Mouse (Mus musculus) c-Kit-negative CD71-positive TER-119-positive erythroid progenitor cells, embryonic 14.5 days (primary cell): ENCODE results near the gene Add2.
A peak's percentile ranks its signal among the peaks of the same experiment; 100 is the strongest.

ENCODE experiments used
- DNase-seq: peaks from one replicate; pipeline ENCODE4 v3.0.0-alpha.2; 2013; ENCODE audit warnings: low read depth, low spot score

Gene Add2

DNA sequence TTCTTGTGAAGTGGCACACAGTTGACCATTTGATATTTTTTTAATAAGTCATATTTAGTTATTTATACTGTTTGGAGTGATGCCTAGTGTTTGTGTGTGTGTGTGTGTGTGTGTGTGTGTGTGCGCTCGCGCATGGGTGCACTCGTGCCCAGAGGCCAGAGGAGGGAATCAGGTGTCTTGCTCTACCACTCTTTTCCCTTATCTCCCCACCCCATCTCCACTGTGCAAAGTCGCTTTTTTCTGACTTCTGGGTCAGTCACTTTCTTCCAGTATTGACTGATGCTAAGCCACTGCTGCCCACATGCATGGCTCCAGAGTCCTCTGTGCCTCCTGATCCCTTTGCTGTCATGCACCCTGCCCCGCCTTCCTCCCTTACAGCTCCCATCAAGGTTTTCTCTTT lies 112.8 kb downstream of the Add2 start:
- DNase-seq, result no peak

DNA sequence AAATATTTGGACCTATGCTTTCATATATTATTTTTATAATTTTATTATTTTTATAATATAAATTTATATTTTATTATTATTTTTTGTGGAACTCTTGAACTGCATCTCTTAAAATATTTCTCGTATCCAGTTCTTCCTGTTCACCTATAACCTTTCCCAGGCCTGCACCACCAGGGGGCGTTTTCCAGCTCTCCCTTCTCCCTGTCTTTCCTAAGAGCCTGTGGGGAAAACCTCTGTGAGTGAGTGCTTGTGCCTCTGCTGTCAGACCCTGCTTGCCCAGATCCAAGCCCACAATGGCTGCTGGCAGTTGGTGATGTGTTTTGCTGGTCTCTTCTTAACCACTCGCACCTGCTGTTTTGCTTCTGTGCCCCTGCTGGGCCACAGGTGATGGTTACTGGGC lies 113.3 kb downstream of the Add2 start:
- DNase-seq, result no peak

DNA sequence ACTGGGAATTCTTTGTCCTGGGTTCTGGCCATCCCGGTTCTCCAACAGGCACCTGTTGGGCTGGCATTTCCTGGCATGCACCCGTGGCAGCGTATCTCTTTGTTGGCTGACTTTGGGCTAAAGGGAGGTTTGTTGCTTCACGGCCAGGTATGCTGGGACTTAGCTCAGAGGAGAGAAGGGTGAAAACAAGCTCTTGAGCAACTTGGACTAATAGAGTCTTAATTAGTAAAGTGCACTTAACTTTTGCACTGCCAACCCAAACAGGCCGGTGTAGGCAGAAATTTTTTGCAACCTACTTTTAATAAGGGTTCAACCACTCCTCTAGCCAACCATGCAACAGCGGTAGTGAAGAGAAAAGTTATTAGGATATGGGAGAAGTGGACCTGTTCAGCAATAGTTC lies 116.5 kb downstream of the Add2 start:
- no peak for DNase-seq

DNA sequence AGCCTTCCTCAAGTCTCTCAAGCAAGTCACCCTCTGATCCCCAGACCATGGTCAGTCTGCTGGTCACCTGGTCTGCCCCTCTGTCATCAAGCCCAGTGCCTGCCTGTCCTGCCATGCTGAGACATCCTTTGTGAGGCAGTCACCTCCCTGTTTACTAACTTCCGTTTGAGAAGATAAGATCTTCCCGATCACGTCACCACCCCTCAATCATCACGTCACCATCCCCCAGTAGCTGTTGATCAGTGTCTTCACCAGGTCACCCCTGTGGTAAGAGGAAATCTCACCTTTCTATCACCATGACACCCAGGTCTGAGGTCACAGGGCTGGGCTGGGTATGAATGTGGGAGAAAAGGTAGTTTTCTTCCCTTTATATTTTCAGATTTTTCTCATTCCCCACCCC lies 120.0 kb downstream of the Add2 start:
- no peak for DNase-seq

DNA sequence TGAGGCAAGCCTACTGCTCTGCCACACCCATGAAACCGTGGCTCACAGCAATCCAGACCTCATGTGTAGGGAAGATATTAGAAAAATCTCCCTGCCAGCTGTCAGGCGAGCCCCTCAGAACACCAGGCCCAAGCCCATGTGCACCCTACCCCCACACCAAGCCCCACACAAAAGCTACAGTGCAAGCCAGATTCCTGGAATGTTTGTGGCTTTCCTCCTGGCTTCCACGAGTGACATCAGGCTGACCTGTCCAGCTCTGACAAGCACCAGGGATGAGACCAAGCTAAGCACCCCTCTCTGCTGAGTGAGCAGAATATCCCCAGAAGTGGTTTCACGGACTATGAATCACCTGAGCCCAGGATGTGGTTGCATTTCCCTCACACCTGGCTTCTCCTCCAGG lies 120.5 kb downstream of the Add2 start:
- no peak for DNase-seq

DNA sequence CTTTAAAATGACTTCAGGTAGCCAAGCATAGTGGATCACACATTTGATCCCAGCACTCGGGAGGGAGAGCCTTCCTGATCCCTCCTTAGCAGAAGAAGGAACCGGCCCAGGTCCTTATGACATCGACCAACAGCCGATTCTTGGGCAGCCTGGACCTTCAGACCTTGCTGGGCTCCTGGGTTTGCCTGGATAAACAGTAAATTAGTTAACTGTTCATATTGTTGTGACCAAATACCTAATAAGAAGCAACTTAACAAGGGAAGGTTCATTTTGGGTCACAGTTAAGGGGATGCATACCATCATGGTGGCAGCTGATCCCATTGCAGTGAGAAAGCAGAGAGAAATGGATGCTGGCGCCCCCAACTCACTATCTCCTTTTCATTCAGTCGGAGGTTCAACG lies 124.2 kb downstream of the Add2 start:
- no peak for DNase-seq

DNA sequence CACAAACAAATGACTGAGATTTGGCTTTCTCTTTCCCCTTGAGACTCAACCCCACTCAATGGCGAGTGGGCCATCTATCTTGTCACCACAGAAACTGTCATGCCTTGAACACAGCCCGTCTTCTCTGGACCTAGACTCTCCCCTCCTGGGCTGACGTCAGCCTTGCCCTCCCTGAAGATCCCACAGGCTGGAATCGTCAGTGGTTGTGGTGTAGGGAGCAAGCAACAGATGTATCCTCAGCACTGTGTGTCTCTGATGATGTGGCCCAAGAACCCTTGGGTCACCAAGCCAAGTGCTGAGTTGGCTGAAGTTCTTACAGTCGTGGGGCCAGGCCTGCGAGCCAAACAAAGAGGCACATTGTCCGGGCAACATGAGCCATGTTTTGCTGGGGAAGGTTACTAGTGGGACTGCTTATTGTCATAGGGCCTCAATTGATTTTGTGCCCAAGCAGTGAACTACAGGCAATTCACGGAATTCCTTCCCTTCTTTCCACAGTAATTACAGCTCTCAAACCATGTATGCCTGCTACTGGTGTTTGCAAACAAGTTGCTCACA lies 125.0 kb downstream of the Add2 start:
- DNase-seq, result no peak

DNA sequence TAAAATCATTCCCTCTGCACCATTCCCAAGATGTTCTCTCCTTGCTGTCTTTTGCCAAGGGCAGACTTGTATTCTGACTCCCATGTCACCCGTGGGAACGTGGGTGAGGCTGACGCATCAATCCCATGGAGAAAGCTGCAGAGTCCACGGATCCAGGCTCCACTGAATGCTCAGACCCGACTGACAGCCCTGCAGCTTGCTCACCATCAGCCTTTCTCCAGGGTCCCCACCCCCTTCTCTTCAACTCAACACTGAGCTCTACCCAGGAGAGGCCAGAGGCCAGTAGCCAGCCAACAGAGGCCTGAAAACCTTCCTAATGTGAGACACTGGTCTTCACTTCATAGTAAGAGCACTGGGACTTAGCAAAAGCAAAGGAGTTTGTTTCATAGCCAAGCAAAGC lies 125.5 kb downstream of the Add2 start:
- no peak for DNase-seq

DNA sequence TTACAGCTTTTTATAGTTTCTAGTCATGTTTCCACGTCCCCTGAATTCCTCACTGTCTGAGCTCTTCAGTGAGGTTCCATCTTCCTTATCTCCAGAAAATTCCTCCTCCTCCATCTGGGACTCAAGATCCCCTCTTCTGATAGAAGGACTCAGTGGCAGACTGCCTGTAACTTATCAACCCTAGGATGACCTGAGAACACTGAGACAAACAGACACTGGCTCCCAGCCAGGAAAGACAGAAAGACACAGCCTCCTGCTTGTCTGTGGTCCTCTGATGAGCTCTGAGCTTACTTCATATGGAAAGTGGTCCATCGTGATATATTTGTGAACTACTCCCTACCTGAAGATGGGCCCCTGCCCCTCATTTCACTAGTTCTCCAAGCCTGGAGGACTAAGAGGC lies 126.0 kb downstream of the Add2 start:
- no peak for DNase-seq

DNA sequence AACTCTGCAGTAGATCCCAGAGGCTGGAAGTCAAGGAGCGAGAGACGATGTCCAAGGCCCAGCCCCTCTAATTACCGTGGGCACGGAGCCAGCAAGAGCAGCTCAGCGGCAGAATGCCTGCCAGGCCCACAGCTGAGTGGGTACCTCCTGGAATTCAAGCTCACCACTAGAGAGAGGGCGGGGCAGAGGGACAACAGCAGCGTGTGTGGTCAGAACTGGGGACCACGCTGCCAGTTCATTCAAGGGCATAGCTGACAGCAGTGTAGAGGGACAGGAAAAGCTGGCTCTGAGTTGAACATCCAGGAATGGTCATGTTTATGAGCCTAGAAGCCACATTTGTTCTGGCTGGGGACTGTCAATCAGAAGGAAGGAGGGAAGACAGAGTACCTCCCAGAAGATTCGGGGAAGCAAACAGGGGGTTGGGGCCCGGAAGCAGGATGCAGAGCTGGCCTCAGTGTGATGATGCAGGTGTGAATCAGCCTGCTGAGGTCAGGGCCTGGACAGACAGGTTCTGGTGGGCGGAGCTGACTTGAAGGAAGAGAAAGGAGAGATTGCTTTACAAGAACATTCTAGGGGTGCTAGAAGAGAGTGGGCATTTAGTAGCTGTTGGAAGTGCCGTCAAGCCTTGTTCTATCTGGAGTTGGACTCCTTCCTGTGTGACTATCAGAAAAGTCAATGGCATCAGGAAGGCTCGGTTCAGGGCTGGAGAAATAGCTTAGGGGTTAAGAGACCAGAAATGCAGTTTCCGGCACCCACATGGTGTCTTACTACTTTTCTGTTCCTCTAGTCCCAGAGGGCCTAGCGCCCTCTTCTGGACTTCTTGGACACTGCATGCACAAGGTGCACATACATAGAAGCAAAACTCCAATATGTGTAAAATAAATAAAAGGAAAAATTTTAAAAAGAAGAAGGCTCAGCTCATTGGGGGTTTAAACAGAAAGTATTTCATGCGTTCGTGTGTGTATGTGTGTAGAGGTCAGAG lies 129.1 kb downstream of the Add2 start:
- DNase-seq, result peak; percentile 4

DNA sequence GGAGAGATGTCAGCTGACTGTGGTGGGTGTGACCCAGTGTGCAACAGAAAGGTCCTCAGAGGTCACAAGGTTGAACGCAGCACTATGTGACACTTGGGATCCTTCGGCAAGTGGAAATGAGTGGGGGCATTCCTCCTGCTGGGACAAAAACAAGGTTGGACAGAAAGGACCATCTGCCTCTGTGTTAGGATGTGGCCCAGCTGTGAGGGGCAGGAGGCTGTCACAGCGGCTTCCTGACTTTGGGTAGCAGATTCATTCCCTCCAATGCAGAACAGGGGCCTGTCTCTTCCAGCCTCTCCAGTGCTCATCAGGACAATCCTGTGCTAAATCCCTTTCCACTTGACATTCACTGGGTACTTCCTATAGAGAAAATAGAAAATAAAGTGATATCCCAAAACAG lies 132.4 kb downstream of the Add2 start:
- DNase-seq, result no peak

DNA sequence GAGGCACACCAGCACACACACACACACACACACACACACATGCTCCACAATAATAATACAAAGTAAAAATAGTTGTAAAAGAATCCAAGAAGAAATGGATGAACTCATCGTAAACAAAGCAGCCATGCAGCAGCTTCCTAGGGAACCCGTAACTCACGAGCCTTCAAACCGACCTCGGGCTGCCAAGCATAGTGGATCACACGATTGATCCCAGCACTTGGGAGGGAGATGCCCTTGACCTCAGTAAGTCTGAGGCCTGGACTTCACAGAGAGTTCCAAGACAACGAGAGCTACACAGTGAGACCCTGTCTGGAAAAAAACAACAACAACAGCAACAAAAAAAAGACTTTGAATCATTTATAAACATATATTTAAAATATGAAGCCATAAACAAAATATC lies 133.1 kb downstream of the Add2 start:
- no peak for DNase-seq

DNA sequence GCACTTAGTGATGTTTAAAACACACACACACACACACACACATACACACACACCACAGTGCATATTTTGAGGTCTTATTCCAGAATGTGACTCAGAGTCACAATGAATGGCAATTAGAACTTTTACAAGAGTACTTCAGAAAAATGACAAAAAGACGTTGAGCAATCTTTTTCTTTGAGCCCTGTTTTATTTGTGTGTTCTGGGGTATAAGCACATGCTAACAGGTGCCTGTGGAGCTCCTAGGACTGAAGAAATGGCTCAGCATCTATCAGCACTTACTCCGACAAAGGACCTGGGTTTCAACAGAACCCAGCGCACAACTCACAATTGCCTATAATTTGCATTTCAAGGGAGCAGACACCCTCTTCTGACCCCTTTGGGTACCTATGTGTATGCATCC lies 135.5 kb downstream of the Add2 start:
- no peak for DNase-seq

DNA sequence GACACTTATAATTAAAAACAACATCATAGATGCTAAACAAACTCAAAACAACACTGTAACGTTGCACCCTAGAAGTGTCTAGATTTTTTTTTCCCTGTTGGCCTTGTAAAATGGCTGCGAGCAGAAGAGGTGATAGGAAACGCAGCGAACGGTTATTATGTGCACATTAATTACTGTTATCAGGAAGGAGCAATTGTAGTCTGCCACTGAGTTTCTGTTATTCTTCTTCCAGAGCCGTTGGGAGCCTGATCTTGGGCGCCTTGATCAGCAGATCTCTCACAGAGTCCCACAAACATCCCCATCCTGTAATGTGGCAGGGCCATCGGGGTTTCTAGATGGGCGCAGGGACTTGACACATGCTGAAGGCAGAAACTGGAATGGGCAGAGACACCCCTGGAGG lies 137.9 kb downstream of the Add2 start:
- no peak for DNase-seq

DNA sequence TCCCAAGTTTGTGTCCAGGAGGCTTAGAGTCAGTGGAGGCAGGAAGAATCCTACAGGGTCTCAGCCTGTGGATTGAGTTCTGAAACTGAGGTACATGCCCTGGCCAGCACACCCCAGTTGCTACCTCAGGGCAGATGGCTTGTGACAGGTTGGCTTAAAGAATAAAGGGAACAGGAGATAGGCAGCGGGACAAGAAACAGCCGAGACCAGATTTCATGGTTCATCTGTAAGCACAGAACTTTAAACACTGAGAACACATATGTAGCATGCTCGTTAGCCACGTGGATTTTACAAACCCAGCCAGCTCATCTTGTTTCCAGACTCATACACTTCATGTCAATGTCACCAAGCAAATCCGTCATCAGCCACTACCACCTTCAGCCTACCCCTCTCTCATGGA lies 139.4 kb downstream of the Add2 start:
- no peak for DNase-seq

DNA sequence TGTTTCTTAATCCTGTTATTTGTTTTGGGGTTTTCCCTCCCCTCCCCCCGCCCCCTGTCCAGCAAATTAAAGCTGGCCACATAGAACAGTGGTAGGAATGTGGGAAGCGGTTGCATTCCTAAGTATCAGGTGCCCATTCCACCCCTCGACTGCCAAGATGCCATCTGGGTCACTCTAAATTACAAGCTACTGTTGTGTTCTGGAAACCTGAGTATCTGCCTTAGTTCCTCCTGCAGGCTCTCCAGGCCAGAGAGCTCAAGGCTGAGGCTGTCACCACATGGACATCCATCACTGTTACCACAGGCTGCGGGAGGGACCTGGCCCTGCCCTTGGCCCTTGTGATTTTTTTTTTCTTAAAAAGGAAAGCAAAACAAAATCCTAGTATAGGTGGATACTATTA lies 140.7 kb downstream of the Add2 start:
- no peak for DNase-seq
